Comparison of ENCODE assay signal across 8 mouse cellular contexts in genomic region chr4:25799051-25799475, GRCm38 (mm10). TPM values are rescaled to one million over a fixed set of nuclear protein-coding genes. Genes with fewer than 3 reads are reported as not detected.
A peak's percentile ranks its signal among the peaks of the same experiment; 100 is the strongest.
DNase-seq lines count a peak whose midpoint lies in the region; ATAC-seq and TF ChIP-seq lines count a peak whose summit lies in the region.

No protein-coding gene starts in this region.

- no peak for TF ChIP-seq CTCF in cerebellum, adult 2 months (IDR thresholded peaks at IDR 0.05; ENCODE audit: borderline replicate concordance, insufficient read depth, low read depth, low read length)
- TF ChIP-seq CTCF in C2C12 (IDR thresholded peaks at IDR 0.05; ENCODE audit: control insufficient read depth, insufficient read depth, insufficient read length) = no peak
- TF ChIP-seq CTCF in thymus, adult 2 months (IDR thresholded peaks at IDR 0.05; ENCODE audit: borderline replicate concordance, control insufficient read depth, extremely low read depth, insufficient read depth, low read length, poor library complexity) = no peak

- no peaks in the 10 kb centered on the region for H3K79me3 ChIP-seq in C2C12 (ENCODE audit: low read depth)

- peak overlapping the region; percentile 64 for H3ac ChIP-seq in C2C12 (ENCODE audit: control insufficient read depth, insufficient read length, low read depth)

- peak overlapping the region; percentile 92 for H3K9ac ChIP-seq in forebrain, embryonic 14.5 days (ENCODE audit: low read length)

- H3K4me3 ChIP-seq in cerebellum, adult 2 months (replicated peaks; ENCODE audit: insufficient read depth, low read depth, low read length) = peak overlapping the region; percentile 97
- peak overlapping the region; percentile 29 for H3K4me3 ChIP-seq in C2C12 (ENCODE audit: insufficient read depth, poor library complexity, severe bottlenecking)
- peak overlapping the region; percentile 74 for H3K4me3 ChIP-seq in forebrain, embryonic 14.5 days (ENCODE audit: low read depth, low read length)
- peak overlapping the region; percentile 64 for H3K4me3 ChIP-seq in limb, embryonic 10.5 days
- no peak overlapping the region for H3K4me3 ChIP-seq in thymus, adult 2 months (ENCODE audit: control insufficient read depth, insufficient read depth, low read length)

- peak; percentile 72; the same call in 1 of the 2 replicates for TF ChIP-seq POLR2A in cerebellum, adult 2 months (IDR thresholded peaks at IDR 0.05; ENCODE audit: borderline replicate concordance, insufficient read depth, low read length)
- TF ChIP-seq POLR2A in thymus, adult 2 months (IDR thresholded peaks at IDR 0.05; ENCODE audit: control insufficient read depth, extremely low read depth, insufficient read depth, low read length, poor library complexity) = no peak

- no peaks in the 10 kb centered on the region for H3K9me3 ChIP-seq in forebrain, embryonic 14.5 days (replicated peaks; ENCODE audit: control insufficient read depth, low read length)
- H3K9me3 ChIP-seq in limb, embryonic 10.5 days (replicated peaks) = no peaks in the 10 kb centered on the region

- H3K79me2 ChIP-seq in C2C12 (ENCODE audit: control insufficient read depth, insufficient read depth) = no peaks in the 10 kb centered on the region

- peaks cover 6% of the 10 kb centered on the region for H3K4me1 ChIP-seq in cerebellum, adult 2 months (ENCODE audit: control insufficient read depth, insufficient read depth, low read length)
- H3K4me1 ChIP-seq in forebrain, embryonic 14.5 days (ENCODE audit: control insufficient read depth, insufficient read depth, low read length) = peaks cover 10% of the 10 kb centered on the region; the same call in 1 of the 2 replicates
- peaks cover 14% of the 10 kb centered on the region for H3K4me1 ChIP-seq in limb, embryonic 10.5 days
- no peaks in the 10 kb centered on the region for H3K4me1 ChIP-seq in thymus, adult 2 months (replicated peaks; ENCODE audit: control insufficient read depth, insufficient read depth, low read length)

- peak overlapping the region; percentile 69 for H3K4me2 ChIP-seq in forebrain, embryonic 14.5 days (ENCODE audit: low read length)

- DNase-seq in cerebellum, adult 2 months = no peak
- DNase-seq in cerebellum, adult 9-11 months = no peak
- peak; percentile 31 for DNase-seq in forebrain, embryonic 14.5 days (ENCODE audit: low spot score)
- DNase-seq in limb, embryonic 10.5 days (ENCODE audit: low spot score) = no peak
- no peak for DNase-seq in thymus, adult 2 months
- no peak for DNase-seq in gastrocnemius, postnatal 36 days
- no peak for DNase-seq in right cerebral cortex, postnatal 10 days (ENCODE audit: low spot score in 2 of 2)

- 0% methylated on average over 7 of the region's 7 CpGs for WGBS in cerebellum, adult 2 months
- under 1% methylated on average over 7 of the region's 7 CpGs for WGBS in forebrain, embryonic 14.5 days
- 1% methylated on average over 7 of the region's 7 CpGs for WGBS in limb, embryonic 10.5 days
- WGBS in thymus, adult 2 months = 7% methylated on average over 7 of the region's 7 CpGs

- H3K27ac ChIP-seq in cerebellum, adult 2 months (ENCODE audit: insufficient read depth, low read length) = peak overlapping the region; percentile 99
- H3K27ac ChIP-seq in forebrain, embryonic 14.5 days (ENCODE audit: low read depth, low read length) = peak overlapping the region; percentile 92
- H3K27ac ChIP-seq in limb, embryonic 10.5 days = peak overlapping the region; percentile 71
- no peak overlapping the region for H3K27ac ChIP-seq in thymus, adult 2 months (ENCODE audit: control insufficient read depth, insufficient read depth, low read length)

- peak; percentile 24 for ATAC-seq in forebrain, embryonic 14.5 days

- H3K36me3 ChIP-seq in C2C12 (ENCODE audit: control insufficient read depth, insufficient read depth) = no peaks in the 10 kb centered on the region
- H3K36me3 ChIP-seq in forebrain, embryonic 14.5 days (ENCODE audit: control insufficient read depth, insufficient read depth, low read length) = no peaks in the 10 kb centered on the region
- H3K36me3 ChIP-seq in limb, embryonic 10.5 days = no peaks in the 10 kb centered on the region
- H3K36me3 ChIP-seq in thymus, adult 2 months (ENCODE audit: control insufficient read depth, insufficient read depth, low read length) = no peaks in the 10 kb centered on the region

- no peaks in the 10 kb centered on the region for H3K27me3 ChIP-seq in cerebellum, adult 2 months (ENCODE audit: control insufficient read depth, insufficient read depth, low read length)
- no peaks in the 10 kb centered on the region for H3K27me3 ChIP-seq in C2C12 (ENCODE audit: control insufficient read depth, insufficient read depth, insufficient read length)
- H3K27me3 ChIP-seq in forebrain, embryonic 14.5 days (replicated peaks; ENCODE audit: control insufficient read depth, insufficient read depth, low read length) = no peaks in the 10 kb centered on the region
- peaks cover 40% of the 10 kb centered on the region for H3K27me3 ChIP-seq in limb, embryonic 10.5 days (ENCODE audit: low read depth, poor library complexity, severe bottlenecking)
- no peaks in the 10 kb centered on the region for H3K27me3 ChIP-seq in thymus, adult 2 months (ENCODE audit: control insufficient read depth, insufficient read depth, low read length)

- intact Hi-C loops in gastrocnemius, postnatal 36 days (cut with DNase I) = no loop called here

TF ChIP-seq in C2C12, 6 proteins besides CTCF, POLR2A, EP300 and RAD21:
- TF ChIP-seq MYOG (IDR thresholded peaks at IDR 0.05; ENCODE audit: control insufficient read depth, extremely low read depth, insufficient read length) (no peak), FOSL1 (IDR thresholded peaks at IDR 0.05; ENCODE audit: insufficient read depth, low read length, poor library complexity, severe bottlenecking) (no peak), USF1 (IDR thresholded peaks at IDR 0.05; ENCODE audit: low read depth) (no peak), MAX (IDR thresholded peaks at IDR 0.05) (no peak), MYOD1 (IDR thresholded peaks at IDR 0.05; ENCODE audit: control insufficient read depth, insufficient read length, low read depth) (no peak), CEBPB (IDR thresholded peaks at IDR 0.05; ENCODE audit: low read depth) (no peak)

RNA-seq across cellular contexts. Expression of gene Fut9, which starts 1.0 kb away (rescaled TPM):
- polyA plus RNA-seq in cerebellum, adult 2 months (2012; rRNA removed) = 21.7 and 23.5 TPM in 2 replicates
- polyA plus RNA-seq in C2C12 (2012; fragmentation: generic; extraction: Trizol) = 0.50 TPM
- polyA plus RNA-seq in forebrain, embryonic 14.5 days (2014; fragmentation: Nextera tagmentation; extraction: Ambion mirVana) = 10.6 and 17.3 TPM in 2 replicates
- 0.25 and 0.26 TPM in 2 replicates for polyA plus RNA-seq in limb, embryonic 10.5 days (2016; fragmentation: Nextera tagmentation; extraction: Ambion mirVana)
- polyA plus RNA-seq in thymus, adult 2 months (2012; rRNA removed) = 0.08 TPM in 1 of 2 replicates, not detected in the other
- total RNA-seq in gastrocnemius, postnatal 36 days (2021) = not detected
